Mouse (Mus musculus) limb, embryonic 13.5 days (tissue): ENCODE results near the gene Eral1. TPM values are rescaled to one million over a fixed set of nuclear protein-coding genes. Genes with fewer than 3 reads are reported as not detected.
A peak's percentile ranks its signal among the peaks of the same experiment; 100 is the strongest.

ENCODE experiments used
- ATAC-seq: fragments of 200-750 bp; cut with Nextera tagmentation; 2 replicates; pipeline ENCODE4 v1.8.0; 2017; ENCODE audit warnings: low read depth, moderate number of reproducible peaks, moderate TSS enrichment; ENCODE audit not compliant: low FRiP score
- H3K27ac ChIP-seq: fragments of 300-500 bp; sonication (generic); 2 replicates; pipeline ENCODE4 v1.5.1; 2015; ENCODE audit warnings: inconsistent platforms, mild to moderate bottlenecking, moderate library complexity
- H3K27me3 ChIP-seq: fragments of 300-500 bp; sonication (generic); 2 replicates; pipeline ENCODE4 v1.6.1; 2015; ENCODE audit warnings: mild to moderate bottlenecking, inconsistent platforms
- H3K36me3 ChIP-seq: fragments of 300-500 bp; sonication (generic); 2 replicates; pipeline ENCODE4 v1.6.1; 2015; ENCODE audit warnings: inconsistent platforms, mild to moderate bottlenecking, moderate library complexity
- H3K4me1 ChIP-seq: fragments of 300-500 bp; sonication (generic); 2 replicates; pipeline ENCODE4 v1.6.1; 2015; ENCODE audit warnings: inconsistent platforms
- H3K4me2 ChIP-seq: fragments of 300-500 bp; sonication (generic); replicated peaks from 2 replicates; pipeline ENCODE4 v1.6.1; 2015; ENCODE audit warnings: inconsistent platforms, mild to moderate bottlenecking, moderate library complexity
- H3K4me3 ChIP-seq: fragments of 300-500 bp; sonication (generic); 2 replicates; pipeline ENCODE4 v1.5.1; 2015; ENCODE audit warnings: moderate library complexity, mild to moderate bottlenecking, inconsistent platforms
- H3K9ac ChIP-seq: fragments of 300-500 bp; sonication (generic); 2 replicates; pipeline ENCODE4 v1.6.1; 2015; ENCODE audit warnings: mild to moderate bottlenecking, inconsistent platforms
- H3K9me3 ChIP-seq: fragments of 300-500 bp; sonication (generic); 2 replicates; pipeline ENCODE4 v1.6.1; 2016; ENCODE audit warnings: inconsistent platforms
- whole genome bisulfite sequencing: fragments of 180-500 bp; shearing (Covaris S2); methylation state at CpG from one replicate; pipeline ENCODE4 v1.1.7; 2015; 5-methylcytosine and 5-hydroxymethylcytosine counted together
- polyA plus RNA-seq: library from polyadenylated mRNA; unstranded; fragments of >200 nt; fragmentation: Nextera tagmentation; extraction: Ambion mirVana; gene quantifications from 2 replicates; pipeline ENCODE4 v1.2.1, GENCODE M21; 2015

The Eral1 gene
- polyA plus RNA-seq = 37.8 and 38.7 TPM in 2 replicates

GRCm38 (mm10) chr11:78079961-78080921, at the start of gene Eral1:
Eral1 (minus strand) TSS chr11:78080383.
- Histone ChIP-seq H3K27me3 (no peaks in the 10 kb centered on the region), H3K4me1 (peaks cover 14% of the 10 kb centered on the region), H3K4me2 (peak within 1 kb of the TSS; percentile 80), H3K36me3 (peaks cover 30% of the 10 kb centered on the region), H3K27ac (no peak within 1 kb of the TSS; the same call in 1 of the 2 replicates), H3K9me3 (no peaks in the 10 kb centered on the region), H3K9ac (peak within 1 kb of the TSS; percentile 80), H3K4me3 (peak within 1 kb of the TSS; percentile 76)
- 1% methylated on average over 42 of the region's 42 CpGs for WGBS
- ATAC-seq = peak; percentile 95

- H3K4me1 ChIP-seq = peaks cover 24% of the 10 kb centered on the region
- no peak for ATAC-seq
- H3K9me3 ChIP-seq = no peaks in the 10 kb centered on the region
- no peak overlapping the region for H3K4me2 ChIP-seq
- no peak overlapping the region for H3K27ac ChIP-seq
- no peak overlapping the region for H3K4me3 ChIP-seq
- 65% methylated on average over 8 of the region's 8 CpGs for WGBS
- H3K36me3 ChIP-seq = 0 out of 2 replicates have a peak, but pooled peaks cover 7% of the 10 kb centered on the region
- H3K27me3 ChIP-seq = no peaks in the 10 kb centered on the region
- H3K9ac ChIP-seq = no peak overlapping the region
These were observed 49.3 kb upstream of the Eral1 start for GRCm38 (mm10) chr11:78129458-78129857.

GRCm38 (mm10) chr11:78126739-78127138, 46.6 kb upstream of the Eral1 start:
- no peaks in the 10 kb centered on the region for H3K27me3 ChIP-seq
- no peak overlapping the region for H3K4me2 ChIP-seq
- no peak for ATAC-seq
- H3K4me3 ChIP-seq = no peak overlapping the region
- no peaks in the 10 kb centered on the region for H3K9me3 ChIP-seq
- WGBS = 80% methylated on average over 4 of the region's 4 CpGs
- H3K9ac ChIP-seq = no peak overlapping the region
- peaks cover 21% of the 10 kb centered on the region for H3K4me1 ChIP-seq
- H3K27ac ChIP-seq = no peak overlapping the region
- H3K36me3 ChIP-seq = peaks cover 8% of the 10 kb centered on the region; the same call in 1 of the 2 replicates

- ATAC-seq = no peak
- Histone ChIP-seq H3K4me1 (peaks cover 24% of the 10 kb centered on the region), H3K4me2 (0 out of 2 replicates have a peak overlapping the region, but pooled peaks have one; percentile 2), H3K36me3 (peaks cover 3% of the 10 kb centered on the region; the same call in 1 of the 2 replicates), H3K9ac (no peak overlapping the region), H3K27me3 (no peaks in the 10 kb centered on the region), H3K9me3 (no peaks in the 10 kb centered on the region), H3K4me3 (no peak overlapping the region), H3K27ac (no peak overlapping the region; the same call in 1 of the 2 replicates)
- 57% methylated on average over 6 of the region's 6 CpGs for WGBS
These were observed 45.5 kb upstream of the Eral1 start for GRCm38 (mm10) chr11:78125691-78126090.

- H3K4me3 ChIP-seq = no peak overlapping the region
- peaks cover 24% of the 10 kb centered on the region for H3K4me1 ChIP-seq
- H3K9ac ChIP-seq = no peak overlapping the region
- H3K27me3 ChIP-seq = no peaks in the 10 kb centered on the region
- ATAC-seq = no peak
- H3K4me2 ChIP-seq = no peak overlapping the region
- H3K27ac ChIP-seq = no peak overlapping the region
- peaks cover 3% of the 10 kb centered on the region; the same call in 1 of the 2 replicates for H3K36me3 ChIP-seq
- H3K9me3 ChIP-seq = no peaks in the 10 kb centered on the region
These were observed 43.6 kb upstream of the Eral1 start for GRCm38 (mm10) chr11:78123782-78124181.

- H3K9ac ChIP-seq = no peak overlapping the region
- H3K9me3 ChIP-seq = no peaks in the 10 kb centered on the region
- H3K4me3 ChIP-seq = no peak overlapping the region
- 94% methylated on average over 4 of the region's 4 CpGs for WGBS
- no peaks in the 10 kb centered on the region for H3K27me3 ChIP-seq
- ATAC-seq = no peak
- no peak overlapping the region for H3K27ac ChIP-seq
- H3K4me1 ChIP-seq = peaks cover 24% of the 10 kb centered on the region
- H3K36me3 ChIP-seq = peaks cover 3% of the 10 kb centered on the region; the same call in 1 of the 2 replicates
- H3K4me2 ChIP-seq = no peak overlapping the region
These were observed 42.6 kb upstream of the Eral1 start for GRCm38 (mm10) chr11:78122815-78123214.

- no peak overlapping the region for H3K9ac ChIP-seq
- H3K4me1 ChIP-seq = peaks cover 23% of the 10 kb centered on the region
- ATAC-seq = no peak
- 77% methylated on average over 5 of the region's 5 CpGs for WGBS
- peaks cover 3% of the 10 kb centered on the region; the same call in 1 of the 2 replicates for H3K36me3 ChIP-seq
- no peak overlapping the region for H3K4me3 ChIP-seq
- no peak overlapping the region for H3K27ac ChIP-seq
- no peaks in the 10 kb centered on the region for H3K9me3 ChIP-seq
- H3K4me2 ChIP-seq = no peak overlapping the region
- no peaks in the 10 kb centered on the region for H3K27me3 ChIP-seq
These were observed 41.0 kb upstream of the Eral1 start for GRCm38 (mm10) chr11:78121176-78121575.

- 81% methylated on average over 8 of the region's 8 CpGs for WGBS
- Histone ChIP-seq H3K27me3 (no peaks in the 10 kb centered on the region), H3K9ac (no peak overlapping the region), H3K4me2 (no peak overlapping the region), H3K27ac (no peak overlapping the region), H3K4me1 (peaks cover 18% of the 10 kb centered on the region), H3K9me3 (no peaks in the 10 kb centered on the region), H3K36me3 (peaks cover 3% of the 10 kb centered on the region; the same call in 1 of the 2 replicates), H3K4me3 (no peak overlapping the region)
- ATAC-seq = no peak
These were observed 39.7 kb upstream of the Eral1 start for GRCm38 (mm10) chr11:78119898-78120297.

- Histone ChIP-seq H3K4me2 (no peak overlapping the region), H3K4me3 (no peak overlapping the region), H3K4me1 (peaks cover 29% of the 10 kb centered on the region), H3K9ac (no peak overlapping the region), H3K36me3 (peaks cover 3% of the 10 kb centered on the region; the same call in 1 of the 2 replicates), H3K9me3 (no peaks in the 10 kb centered on the region), H3K27ac (no peak overlapping the region), H3K27me3 (no peaks in the 10 kb centered on the region)
- no peak for ATAC-seq
These were observed 38.3 kb upstream of the Eral1 start for GRCm38 (mm10) chr11:78118467-78118866.

- H3K36me3 ChIP-seq = no peaks in the 10 kb centered on the region
- H3K27ac ChIP-seq = peak overlapping the region; percentile 81; the same call in 1 of the 2 replicates
These were observed 35.9 kb upstream of the Eral1 start for GRCm38 (mm10) chr11:78116146-78116410.

GRCm38 (mm10) chr11:78115367-78116145, 35.4 kb upstream of the Eral1 start:
- Histone ChIP-seq H3K4me1 (peaks cover 27% of the 10 kb centered on the region), H3K9me3 (no peaks in the 10 kb centered on the region), H3K27ac (peak overlapping the region; percentile 87), H3K4me2 (peak overlapping the region; percentile 79), H3K27me3 (no peaks in the 10 kb centered on the region), H3K36me3 (no peaks in the 10 kb centered on the region), H3K9ac (peak overlapping the region; percentile 83), H3K4me3 (peak overlapping the region; percentile 83)
- ATAC-seq = peak; percentile 100
- under 1% methylated on average over 37 of the region's 37 CpGs for WGBS

More at GRCm38 (mm10) chr11:78116146-78116410, 35.9 kb upstream of the Eral1 start:
- H3K4me2 ChIP-seq = peak overlapping the region; percentile 79
- H3K4me3 ChIP-seq = peak overlapping the region; percentile 83
- H3K4me1 ChIP-seq = peaks cover 27% of the 10 kb centered on the region
- H3K27me3 ChIP-seq = no peaks in the 10 kb centered on the region
- 4% methylated on average over 5 of the region's 5 CpGs for WGBS
- peak overlapping the region; percentile 83 for H3K9ac ChIP-seq
- H3K9me3 ChIP-seq = no peaks in the 10 kb centered on the region
- no peak for ATAC-seq
